Mouse (Mus musculus) granulocyte monocyte progenitor cell, adult 5-6 weeks (primary cell): ENCODE results near the gene Hgd. TPM values are rescaled to one million over a fixed set of nuclear protein-coding genes. Genes with fewer than 3 reads are reported as not detected.

Experiments used
- ATAC-seq: replicated peaks from 2 replicates; pipeline ENCODE4 v1.8.0; 2016; ENCODE audit warnings: mild to moderate bottlenecking, moderate TSS enrichment, inconsistent platforms; ENCODE audit not compliant: poor library complexity, severe bottlenecking
- total RNA-seq, 2 experiments: library from RNA; stranded (forward) in 1 of 2; stranded (reverse) in 1 of 2; fragments of 200-712, 200-1000 nt in 1 of 2; fragments of >200 nt in 1 of 2; fragmentation: Nextera tagmentation in 1 of 2; gene quantifications; 2 replicates each; pipeline ENCODE4 v1.2.3; 2014 to 2017

The Hgd gene
- not detected in 2 replicates for total RNA-seq (2014; fragmentation: Nextera tagmentation)
- total RNA-seq (2017): not detected in 2 replicates

- ATAC-seq: no peak
Measured at GRCm38 (mm10) chr16:37579994-37580393, at the start of gene Hgd. TSS of gene Hgd (plus strand) at chr16:37580153.

GRCm38 (mm10) chr16:37530170-37530569 is 49.8 kb upstream of the Hgd start:
- ATAC-seq: no peak

- no peak for ATAC-seq
Measured at GRCm38 (mm10) chr16:37532046-37532445, 47.9 kb upstream of the Hgd start.

GRCm38 (mm10) chr16:37533369-37534068 is 46.4 kb upstream of the Hgd start:
- peak; percentile 80 for ATAC-seq

GRCm38 (mm10) chr16:37539240-37539610 is 40.7 kb upstream of the Hgd start:
- peak; percentile 44 for ATAC-seq

- ATAC-seq: peak; percentile 97
Measured at GRCm38 (mm10) chr16:37539611-37540580, 40.1 kb upstream of the Hgd start, which contains the start of the genes Gtf2e1 and Rabl3. TSS of gene Gtf2e1 (minus strand) at chr16:37539789. TSS of gene Rabl3 (plus strand) at chr16:37539885.

GRCm38 (mm10) chr16:37540776-37541175 is 39.2 kb upstream of the Hgd start:
- no peak for ATAC-seq

GRCm38 (mm10) chr16:37546312-37546711 is 33.6 kb upstream of the Hgd start:
- no peak for ATAC-seq

GRCm38 (mm10) chr16:37550266-37550665 is 29.7 kb upstream of the Hgd start:
- no peak for ATAC-seq

GRCm38 (mm10) chr16:37550981-37551380 is 29.0 kb upstream of the Hgd start:
- ATAC-seq: no peak

- no peak for ATAC-seq
Measured at GRCm38 (mm10) chr16:37552824-37553223, 27.1 kb upstream of the Hgd start.

- ATAC-seq: no peak
Measured at GRCm38 (mm10) chr16:37562414-37562813, 17.5 kb upstream of the Hgd start.

GRCm38 (mm10) chr16:37562961-37563360 is 17.0 kb upstream of the Hgd start:
- no peak for ATAC-seq

GRCm38 (mm10) chr16:37565117-37565516 is 14.8 kb upstream of the Hgd start:
- no peak for ATAC-seq

GRCm38 (mm10) chr16:37566107-37566506 is 13.8 kb upstream of the Hgd start:
- ATAC-seq: no peak

- no peak for ATAC-seq
Measured at GRCm38 (mm10) chr16:37567113-37568050, 12.6 kb upstream of the Hgd start.

GRCm38 (mm10) chr16:37571554-37571953 is 8.4 kb upstream of the Hgd start:
- no peak for ATAC-seq

- no peak for ATAC-seq
Measured at GRCm38 (mm10) chr16:37572117-37572754, 7.7 kb upstream of the Hgd start.

- ATAC-seq: no peak
Measured at GRCm38 (mm10) chr16:37573061-37573460, 6.9 kb upstream of the Hgd start.

- no peak for ATAC-seq
Measured at GRCm38 (mm10) chr16:37575325-37575724, 4.6 kb upstream of the Hgd start.
